Comparison of ENCODE assay signal across 8 mouse cellular contexts in genomic region chr3:116512904-116513716, GRCm38 (mm10). TPM values are rescaled to one million over a fixed set of nuclear protein-coding genes. Genes with fewer than 3 reads are reported as not detected.
DNase-seq lines count a peak whose midpoint lies in the region; ATAC-seq and TF ChIP-seq lines count a peak whose summit lies in the region.

TSS of gene Dbt (plus strand) at chr3:116513070.

- DNase-seq in B cell, adult 2 months = peak; percentile 80 to 86
- DNase-seq in brain, adult 2 months (ENCODE audit: low read depth, low spot score) = peak; percentile 96
- peak; percentile 96 for DNase-seq in kidney, postnatal 0 days (ENCODE audit: low spot score)
- DNase-seq in liver, embryonic 11.5 days (ENCODE audit: low spot score) = peak; percentile 84
- DNase-seq in naive thymus-derived CD4-positive, alpha-beta T cell, adult 2 months (ENCODE audit: low read depth) = peak; percentile 91

- H3K27ac ChIP-seq in heart, embryonic 12.5 days (ENCODE audit: poor library complexity, severe bottlenecking) = peak within 1 kb of the TSS; percentile 2; the same call in 1 of the 2 replicates
- peak within 1 kb of the TSS; percentile 51 for H3K27ac ChIP-seq in kidney, postnatal 0 days
- no peak within 1 kb of the TSS for H3K27ac ChIP-seq in liver, embryonic 11.5 days (ENCODE audit: low read depth, low read length)
- no peak within 1 kb of the TSS for H3K27ac ChIP-seq in stomach, embryonic 14.5 days (ENCODE audit: low read length)

- TF ChIP-seq CTCF in kidney, postnatal 0 days (IDR thresholded peaks at IDR 0.05; ENCODE audit: low read depth) = no peak

- peak within 1 kb of the TSS; percentile 76 for H3K4me3 ChIP-seq in erythroblast, embryonic 14.5 days (replicated peaks)
- peak within 1 kb of the TSS; percentile 53 for H3K4me3 ChIP-seq in heart, embryonic 12.5 days
- H3K4me3 ChIP-seq in kidney, postnatal 0 days (replicated peaks; ENCODE audit: low read depth, low read length) = peak within 1 kb of the TSS; percentile 49
- peak within 1 kb of the TSS; percentile 67 for H3K4me3 ChIP-seq in liver, embryonic 11.5 days (ENCODE audit: low read depth, low read length)
- peak within 1 kb of the TSS; percentile 70 for H3K4me3 ChIP-seq in stomach, embryonic 14.5 days (ENCODE audit: low read depth, low read length)

- H3K4me2 ChIP-seq in heart, embryonic 12.5 days = peak within 1 kb of the TSS; percentile 73
- H3K4me2 ChIP-seq in kidney, postnatal 0 days (ENCODE audit: low read length) = peak within 1 kb of the TSS; percentile 82
- H3K4me2 ChIP-seq in liver, embryonic 11.5 days = peak within 1 kb of the TSS; percentile 71
- H3K4me2 ChIP-seq in stomach, embryonic 14.5 days (replicated peaks; ENCODE audit: low read depth, low read length) = peak within 1 kb of the TSS; percentile 68

- H3K36me3 ChIP-seq in erythroblast, embryonic 14.5 days (ENCODE audit: control insufficient read depth) = peaks cover 5% of the 10 kb centered on the region
- peaks cover 3% of the 10 kb centered on the region; the same call in 1 of the 2 replicates for H3K36me3 ChIP-seq in heart, embryonic 12.5 days
- H3K36me3 ChIP-seq in kidney, postnatal 0 days (ENCODE audit: insufficient read depth, low read length) = no peaks in the 10 kb centered on the region
- H3K36me3 ChIP-seq in liver, embryonic 11.5 days (ENCODE audit: control insufficient read depth, insufficient read depth, low read length) = peaks cover 4% of the 10 kb centered on the region; the same call in 1 of the 2 replicates
- no peaks in the 10 kb centered on the region for H3K36me3 ChIP-seq in stomach, embryonic 14.5 days (ENCODE audit: control insufficient read depth, insufficient read depth, low read length)

- peak; percentile 90 for ATAC-seq in heart, embryonic 12.5 days (ENCODE audit: insufficient number of reproducible peaks, low FRiP score)
- peak; percentile 96 for ATAC-seq in kidney, postnatal 0 days (replicated peaks; ENCODE audit: low FRiP score, low read depth)
- peak; percentile 90 for ATAC-seq in liver, embryonic 11.5 days (replicated peaks; ENCODE audit: low FRiP score)
- ATAC-seq in stomach, embryonic 14.5 days (ENCODE audit: insufficient number of reproducible peaks, insufficient read depth, low FRiP score, low read depth) = peak; percentile 94

- under 1% methylated on average over 36 of the region's 36 CpGs for WGBS in heart, embryonic 12.5 days
- WGBS in kidney, postnatal 0 days = under 1% methylated on average over 36 of the region's 36 CpGs
- WGBS in liver, embryonic 11.5 days = 2% methylated on average over 36 of the region's 36 CpGs
- WGBS in stomach, embryonic 14.5 days = 1% methylated on average over 36 of the region's 36 CpGs

- H3K27me3 ChIP-seq in erythroblast, embryonic 14.5 days (ENCODE audit: control insufficient read depth) = 0 out of 2 replicates have a peak, but pooled peaks cover 2% of the 10 kb centered on the region
- no peaks in the 10 kb centered on the region for H3K27me3 ChIP-seq in heart, embryonic 12.5 days (replicated peaks)
- H3K27me3 ChIP-seq in kidney, postnatal 0 days (ENCODE audit: insufficient read depth, low read length) = no peaks in the 10 kb centered on the region
- no peaks in the 10 kb centered on the region for H3K27me3 ChIP-seq in liver, embryonic 11.5 days (replicated peaks; ENCODE audit: control insufficient read depth, insufficient read depth, low read length)
- no peaks in the 10 kb centered on the region for H3K27me3 ChIP-seq in stomach, embryonic 14.5 days (ENCODE audit: control insufficient read depth, insufficient read depth, low read length)

- H3K9me3 ChIP-seq in erythroblast, embryonic 14.5 days (ENCODE audit: control insufficient read depth, low read length) = no peaks in the 10 kb centered on the region
- H3K9me3 ChIP-seq in heart, embryonic 12.5 days (replicated peaks) = no peaks in the 10 kb centered on the region
- no peaks in the 10 kb centered on the region for H3K9me3 ChIP-seq in kidney, postnatal 0 days (replicated peaks; ENCODE audit: low read length)
- H3K9me3 ChIP-seq in liver, embryonic 11.5 days (ENCODE audit: control insufficient read depth, low read length) = no peaks in the 10 kb centered on the region
- H3K9me3 ChIP-seq in stomach, embryonic 14.5 days (ENCODE audit: control insufficient read depth, low read depth, low read length) = no peaks in the 10 kb centered on the region

- peak within 1 kb of the TSS; percentile 66 for H3K9ac ChIP-seq in heart, embryonic 12.5 days
- peak within 1 kb of the TSS; percentile 62 for H3K9ac ChIP-seq in kidney, postnatal 0 days (ENCODE audit: low read depth, low read length)
- H3K9ac ChIP-seq in liver, embryonic 11.5 days (ENCODE audit: low read depth, low read length) = peak within 1 kb of the TSS; percentile 63
- H3K9ac ChIP-seq in stomach, embryonic 14.5 days (replicated peaks; ENCODE audit: low read depth, low read length) = peak within 1 kb of the TSS; percentile 51

- H3K4me1 ChIP-seq in erythroblast, embryonic 14.5 days (ENCODE audit: control insufficient read depth) = peaks cover 21% of the 10 kb centered on the region
- H3K4me1 ChIP-seq in heart, embryonic 12.5 days (replicated peaks) = peaks cover 11% of the 10 kb centered on the region
- peaks cover 7% of the 10 kb centered on the region for H3K4me1 ChIP-seq in kidney, postnatal 0 days (replicated peaks; ENCODE audit: insufficient read depth, low read length)
- peaks cover 13% of the 10 kb centered on the region; the same call in 1 of the 2 replicates for H3K4me1 ChIP-seq in liver, embryonic 11.5 days (replicated peaks; ENCODE audit: control insufficient read depth, insufficient read depth, low read length)
- peaks cover 4% of the 10 kb centered on the region; the same call in 1 of the 2 replicates for H3K4me1 ChIP-seq in stomach, embryonic 14.5 days (ENCODE audit: control insufficient read depth, insufficient read depth, low read length)

RNA-seq across cellular contexts. Expression of gene Dbt, which starts in this region (rescaled TPM):
- polyA plus RNA-seq in erythroblast, embryonic 14.5 days (2012) = 0.02 and 0.03 TPM in 2 replicates
- polyA plus RNA-seq in heart, embryonic 12.5 days (2016; fragmentation: Nextera tagmentation; extraction: Ambion mirVana) = 23.2 and 26.6 TPM in 2 replicates
- polyA plus RNA-seq in kidney, postnatal 0 days (2015; fragmentation: Nextera tagmentation; extraction: Ambion mirVana) = 12.6 and 15.1 TPM in 2 replicates
- 17.3 and 17.8 TPM in 2 replicates for polyA plus RNA-seq in liver, embryonic 11.5 days (2014; fragmentation: Nextera tagmentation; extraction: Ambion mirVana)
- polyA plus RNA-seq in stomach, embryonic 14.5 days (2014; fragmentation: Nextera tagmentation; extraction: Ambion mirVana) = 16.7 and 18.8 TPM in 2 replicates

Comparison
In these comparisons a context has a peak if more than half of its experiments do, and no peak if none do; other contexts are left out.
1. RNA of gene Dbt (polyA plus RNA-seq): 23.2 to 26.6 TPM in heart, embryonic 12.5 days, 17.3 to 17.8 TPM in liver, embryonic 11.5 days, 16.7 to 18.8 TPM in stomach, embryonic 14.5 days and 12.6 to 15.1 TPM in kidney, postnatal 0 days; 0.02 to 0.03 TPM in erythroblast, embryonic 14.5 days; every median in the first group is over 10 times any median in the second.
2. H3K27ac ChIP-seq: peak in heart, embryonic 12.5 days (single experiment) and kidney, postnatal 0 days (single experiment); none in liver, embryonic 11.5 days (single experiment) and stomach, embryonic 14.5 days (single experiment).
3. Peak in every context shown above with its lines, with median percentiles within 50 percentile points of each other: DNase-seq, H3K4me3 ChIP-seq, ATAC-seq, H3K4me2 ChIP-seq and H3K9ac ChIP-seq.